Mouse (Mus musculus) kidney, postnatal 4 days (tissue): ENCODE data around the gene Tenm4.

Source experiments
- DNase-seq, 2 experiments: peaks; one replicate each; pipeline ENCODE4 v3.0.0; 2021; ENCODE audit warnings: mixed read lengths in 2 of 2

Tenm4 gene

GRCm38 (mm10) chr7:96785808-96786207 lies 614.8 kb downstream of the Tenm4 start:
- DNase-seq: no peak

GRCm38 (mm10) chr7:96786262-96787044 lies 615.4 kb downstream of the Tenm4 start:
- DNase-seq: no peak

- no peak for DNase-seq
Measured at GRCm38 (mm10) chr7:96788135-96788534, 617.1 kb downstream of the Tenm4 start.

GRCm38 (mm10) chr7:96790326-96790725 lies 619.3 kb downstream of the Tenm4 start:
- no peak for DNase-seq

GRCm38 (mm10) chr7:96792456-96793229 lies 621.6 kb downstream of the Tenm4 start:
- no peak for DNase-seq

- DNase-seq: peak; percentile 84 to 89
Measured at GRCm38 (mm10) chr7:96796033-96796741, 625.1 kb downstream of the Tenm4 start.

GRCm38 (mm10) chr7:96796788-96797485 lies 625.9 kb downstream of the Tenm4 start:
- peak; percentile 54 to 71 for DNase-seq

GRCm38 (mm10) chr7:96797716-96798332 lies 626.8 kb downstream of the Tenm4 start:
- DNase-seq: peak; percentile 24 to 36

GRCm38 (mm10) chr7:96799816-96800215 lies 628.8 kb downstream of the Tenm4 start:
- no peak for DNase-seq

GRCm38 (mm10) chr7:96801368-96801767 lies 630.3 kb downstream of the Tenm4 start:
- DNase-seq: no peak

GRCm38 (mm10) chr7:96802216-96802615 lies 631.2 kb downstream of the Tenm4 start:
- DNase-seq: no peak

GRCm38 (mm10) chr7:96806561-96806960 lies 635.5 kb downstream of the Tenm4 start:
- no peak for DNase-seq

GRCm38 (mm10) chr7:96807281-96808058 lies 636.4 kb downstream of the Tenm4 start:
- DNase-seq: peak in 1 of 2 experiments; percentile 19

GRCm38 (mm10) chr7:96808059-96808646 lies 637.1 kb downstream of the Tenm4 start:
- DNase-seq: no peak

GRCm38 (mm10) chr7:96811691-96812090 lies 640.6 kb downstream of the Tenm4 start:
- no peak for DNase-seq

GRCm38 (mm10) chr7:96813036-96813435 lies 642.0 kb downstream of the Tenm4 start:
- DNase-seq: peak; percentile 22 to 43

GRCm38 (mm10) chr7:96813497-96814400 lies 642.7 kb downstream of the Tenm4 start:
- DNase-seq: peak; percentile 79 to 81

GRCm38 (mm10) chr7:96814581-96814980 lies 643.5 kb downstream of the Tenm4 start:
- DNase-seq: no peak

- peak; percentile 41 to 58 for DNase-seq
Measured at GRCm38 (mm10) chr7:96817030-96817674, 646.1 kb downstream of the Tenm4 start.
